Comparison of ENCODE assay signal across 15 mouse cellular contexts in the genomic region with DNA sequence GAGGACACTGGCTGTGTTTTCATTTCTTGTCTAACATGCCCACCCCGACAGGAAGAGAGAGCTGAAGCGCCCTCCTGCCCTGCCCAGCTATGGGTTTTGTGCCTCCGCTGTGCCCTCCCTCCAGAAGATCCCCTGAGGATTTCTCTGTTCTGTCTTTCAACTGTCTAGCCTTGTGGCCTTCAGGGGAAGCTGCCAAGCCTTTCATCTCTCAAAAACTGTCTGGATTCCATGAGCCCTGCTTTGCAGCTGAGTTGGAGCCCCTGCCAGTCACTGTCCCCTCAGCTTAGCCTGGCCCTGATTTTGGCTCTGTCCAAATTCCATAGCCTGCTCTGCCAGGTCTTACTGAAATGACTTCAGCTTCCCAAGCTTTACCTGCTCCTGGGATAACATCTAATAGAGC.
"Had no signal": no experiment of that assay in that cellular context is flagged by ENCODE, and none has a peak within 500 bp of the region (broad histone marks: within the 10 kb centered on the region; RNA-seq: fewer than 3 reads in every experiment).

No protein-coding gene starts in this region.

- H3K4me2 ChIP-seq: limb, embryonic 13.5 days; lung, embryonic 15.5 days; midbrain, embryonic 12.5 days; stomach, embryonic 15.5 days had no signal

- H3K4me3 ChIP-seq: layer of hippocampus, adult 2 months; limb, embryonic 13.5 days; lung, embryonic 15.5 days; megakaryocyte, embryonic 14.5 days; midbrain, embryonic 12.5 days; stomach, embryonic 15.5 days had no signal

- H3K9ac ChIP-seq: limb, embryonic 13.5 days; lung, embryonic 15.5 days; midbrain, embryonic 12.5 days; stomach, embryonic 15.5 days had no signal

- H3K27me3 ChIP-seq: limb, embryonic 13.5 days; lung, embryonic 15.5 days; megakaryocyte, embryonic 14.5 days; midbrain, embryonic 12.5 days; stomach, embryonic 15.5 days had no signal

- DNase-seq: kidney, adult 9 months; kidney, postnatal 4 days; left cerebral cortex, postnatal 4 days; lung, postnatal 14 days; right cerebral cortex, postnatal 14 days; thymus, adult 2 months; thymus, postnatal 36 days had no signal

- H3K27ac ChIP-seq: kidney, postnatal 0 days; layer of hippocampus, adult 2 months; limb, embryonic 13.5 days; lung, embryonic 15.5 days; macrophage; midbrain, embryonic 12.5 days; stomach, embryonic 15.5 days had no signal

- H3K4me1 ChIP-seq: limb, embryonic 13.5 days; lung, embryonic 15.5 days; midbrain, embryonic 12.5 days; stomach, embryonic 15.5 days had no signal

- H3K9me3 ChIP-seq: limb, embryonic 13.5 days; lung, embryonic 15.5 days; megakaryocyte, embryonic 14.5 days; midbrain, embryonic 12.5 days; stomach, embryonic 15.5 days had no signal
